Mouse (Mus musculus) CH12.LX (cell line): ENCODE data around the gene Dgkz. TPM values are rescaled to one million over a fixed set of nuclear protein-coding genes. Genes with fewer than 3 reads are reported as not detected.

Source experiments
- DNase-seq: peaks from one replicate; pipeline ENCODE4 v3.0.0-alpha.2; 2013; ENCODE audit errors: extremely low read depth
- H3K27ac ChIP-seq: 2 replicates; pipeline ENCODE4 v1.5.1; 2012; ENCODE audit warnings: low read depth, mild to moderate bottlenecking, control low read depth, moderate library complexity; ENCODE audit not compliant: insufficient read depth
- H3K27me3 ChIP-seq: replicated peaks from 2 replicates; pipeline ENCODE3; 2012; ENCODE audit warnings: inconsistent platforms
- H3K36me3 ChIP-seq, 2 experiments: replicated peaks in 1 of 2; 2 replicates each; pipeline versions ENCODE3 to v1.6.1; 2012; ENCODE audit warnings: inconsistent platforms in 1 of 2, low read length in 1 of 2, mild to moderate bottlenecking in 1 of 2, mixed read lengths in 1 of 2, moderate library complexity in 1 of 2; ENCODE audit not compliant: control insufficient read depth in 1 of 2, insufficient read depth in 1 of 2
- H3K4me1 ChIP-seq, 2 experiments: 2 replicates each; pipeline ENCODE4 v1.6.1; 2012; ENCODE audit warnings: inconsistent platforms in 1 of 2, moderate library complexity in 1 of 2; ENCODE audit not compliant: insufficient read depth in 2 of 2, control insufficient read depth in 1 of 2
- H3K4me2 ChIP-seq: 2 replicates; pipeline ENCODE4 v1.6.1; 2012; ENCODE audit warnings: low read depth, mild to moderate bottlenecking, control low read depth; ENCODE audit not compliant: poor library complexity, insufficient read depth, severe bottlenecking
- H3K4me3 ChIP-seq, 3 experiments: fragments of 150-350 bp in 1 of 3; sonication (generic) in 1 of 3; replicated peaks in 1 of 3; 2 replicates each; pipeline versions ENCODE3 to v1.5.1; 2011 to 2012; ENCODE audit warnings: low read depth in 2 of 3, low read length in 2 of 3, mild to moderate bottlenecking in 2 of 3, moderate library complexity in 2 of 3, control low read depth in 1 of 3, improper control_type of control experiment in 1 of 3, inconsistent platforms in 1 of 3, mixed read lengths in 1 of 3; ENCODE audit not compliant: poor library complexity in 1 of 3
- H3K79me2 ChIP-seq: replicated peaks from 2 replicates; pipeline ENCODE4 v1.6.1; 2012; ENCODE audit warnings: mild to moderate bottlenecking, moderate library complexity; ENCODE audit not compliant: control insufficient read depth, poor library complexity, insufficient read depth, severe bottlenecking; ENCODE audit errors: extremely low read depth
- H3K9ac ChIP-seq: 2 replicates; pipeline ENCODE4 v1.6.1; 2012; ENCODE audit warnings: low read depth, mild to moderate bottlenecking, control low read depth, moderate library complexity; ENCODE audit not compliant: insufficient read depth
- H3K9me3 ChIP-seq: replicated peaks from 2 replicates; pipeline ENCODE3; 2012; ENCODE audit warnings: low read length, inconsistent platforms, mixed read lengths
- CHD2 ChIP-seq: IDR thresholded peaks from 2 replicates; pipeline ENCODE4 v1.6.1; 2011; ENCODE audit warnings: low read length, improper control_type of control experiment
- ETS1 ChIP-seq: conservative IDR thresholded peaks from 2 replicates; pipeline ENCODE4 v1.6.1; 2012; ENCODE audit warnings: low read depth, mild to moderate bottlenecking, inconsistent platforms, low read length, improper control_type of control experiment, moderate library complexity
- IRF4 ChIP-seq: IDR thresholded peaks from 2 replicates; pipeline ENCODE4 v1.6.1; 2014; ENCODE audit warnings: low read depth, mild to moderate bottlenecking, inconsistent platforms, low read length, improper control_type of control experiment
- JUN ChIP-seq: IDR thresholded peaks from 2 replicates; pipeline ENCODE4 v1.6.1; 2011; ENCODE audit warnings: low read depth, mild to moderate bottlenecking, low read length, improper control_type of control experiment, moderate library complexity; ENCODE audit not compliant: insufficient read depth
- JUND ChIP-seq: conservative IDR thresholded peaks from 2 replicates; pipeline ENCODE4 v1.6.1; 2011; ENCODE audit warnings: low read depth, low read length, improper control_type of control experiment
- KAT2A ChIP-seq: IDR thresholded peaks from 2 replicates; pipeline ENCODE4 v1.6.1; 2012; ENCODE audit warnings: low read length, improper control_type of control experiment, inconsistent platforms; ENCODE audit not compliant: insufficient replicate concordance
- MAX ChIP-seq: IDR thresholded peaks from 2 replicates; pipeline ENCODE4 v1.6.1; 2011; ENCODE audit warnings: low read length, improper control_type of control experiment
- MAZ ChIP-seq: IDR thresholded peaks from 2 replicates; pipeline ENCODE4 v1.6.1; 2012; ENCODE audit warnings: low read depth, mild to moderate bottlenecking, inconsistent platforms, low read length, improper control_type of control experiment, moderate library complexity
- MXI1 ChIP-seq: IDR thresholded peaks from 2 replicates; pipeline ENCODE4 v1.6.1; 2011; ENCODE audit warnings: mild to moderate bottlenecking, low read depth, low read length, improper control_type of control experiment
- MYC ChIP-seq: IDR thresholded peaks from 2 replicates; pipeline ENCODE4 v1.6.1; 2011; ENCODE audit warnings: low read depth, mild to moderate bottlenecking, improper control_type of control experiment, low read length
- NRF1 ChIP-seq: IDR thresholded peaks from 2 replicates; pipeline ENCODE4 v1.6.1; 2014; ENCODE audit warnings: low read depth, mild to moderate bottlenecking, inconsistent platforms, low read length, improper control_type of control experiment, moderate library complexity
- POLR2A ChIP-seq: IDR thresholded peaks from 2 replicates; pipeline ENCODE4 v1.6.1; 2011; ENCODE audit warnings: low read depth, mild to moderate bottlenecking, improper control_type of control experiment, low read length
- POLR2AphosphoS2 ChIP-seq: IDR thresholded peaks from 2 replicates; pipeline ENCODE4 v1.6.1; 2011; ENCODE audit warnings: low read depth, low read length, improper control_type of control experiment
- SIN3A ChIP-seq: IDR thresholded peaks from 2 replicates; pipeline ENCODE4 v1.6.1; 2012; ENCODE audit warnings: low read length, improper control_type of control experiment, inconsistent platforms
- SMC3 ChIP-seq: IDR thresholded peaks from 2 replicates; pipeline ENCODE4 v1.6.1; 2011; ENCODE audit warnings: low read depth, low read length, improper control_type of control experiment
- TCF12 ChIP-seq: IDR thresholded peaks from 2 replicates; pipeline ENCODE4 v1.6.1; 2014; ENCODE audit warnings: low read depth, mild to moderate bottlenecking, inconsistent platforms, low read length, improper control_type of control experiment
- USF2 ChIP-seq: conservative IDR thresholded peaks from 2 replicates; pipeline ENCODE4 v1.6.1; 2011; ENCODE audit warnings: low read depth, low read length, improper control_type of control experiment
- ZC3H11A ChIP-seq: IDR thresholded peaks from 2 replicates; pipeline ENCODE4 v1.6.1; 2012; ENCODE audit warnings: low read depth, mild to moderate bottlenecking, inconsistent platforms, low read length, improper control_type of control experiment
- ZMIZ1 ChIP-seq: IDR thresholded peaks from 2 replicates; pipeline ENCODE4 v1.6.1; 2012; ENCODE audit warnings: low read depth, mild to moderate bottlenecking, inconsistent platforms, low read length, improper control_type of control experiment
- ZNF384 ChIP-seq: IDR thresholded peaks from 2 replicates; pipeline ENCODE4 v1.6.1; 2012; ENCODE audit warnings: low read depth, low read length, improper control_type of control experiment, inconsistent platforms
- dilution Hi-C: fragments of 300-500 bp; cut with MboI; formaldehyde crosslinking; loops from 2 replicates; pipeline ENCODE4 v1.14.3; 2020; ENCODE audit warnings: low sequenced_read_pairs; ENCODE audit not compliant: extremely low pct_unique_long_range_greater_than_20kb, extremely low pct_ligation_motif_present
- in situ Hi-C: fragments of 300-500 bp; cut with MboI; formaldehyde crosslinking; loops from 3 replicates; pipeline ENCODE4 v1.14.3; 2019; ENCODE audit warnings: low sequenced_read_pairs, low pct_ligation_motif_present, low pct_unique_long_range_greater_than_20kb, mixed read lengths
- polyA plus RNA-seq: library from polyadenylated mRNA; unstranded; fragments of >175 nt; gene quantifications from 2 replicates; pipeline ENCODE4 v1.2.1, GENCODE M21; 2012; ENCODE audit warnings: low read depth; ENCODE audit not compliant: insufficient read length
- total RNA-seq, 2 experiments: library from RNA; depleted of rRNA; stranded (reverse); fragments of 300-350 nt in 1 of 2; fragments of >200 nt in 1 of 2; gene quantifications; 2 replicates each; pipeline ENCODE4 v1.2.3; 2012 to 2014

Dgkz gene
- total and polyA plus RNA-seq, 3 experiments: 38.6 to 60.2 (median 50.4) TPM

DNA sequence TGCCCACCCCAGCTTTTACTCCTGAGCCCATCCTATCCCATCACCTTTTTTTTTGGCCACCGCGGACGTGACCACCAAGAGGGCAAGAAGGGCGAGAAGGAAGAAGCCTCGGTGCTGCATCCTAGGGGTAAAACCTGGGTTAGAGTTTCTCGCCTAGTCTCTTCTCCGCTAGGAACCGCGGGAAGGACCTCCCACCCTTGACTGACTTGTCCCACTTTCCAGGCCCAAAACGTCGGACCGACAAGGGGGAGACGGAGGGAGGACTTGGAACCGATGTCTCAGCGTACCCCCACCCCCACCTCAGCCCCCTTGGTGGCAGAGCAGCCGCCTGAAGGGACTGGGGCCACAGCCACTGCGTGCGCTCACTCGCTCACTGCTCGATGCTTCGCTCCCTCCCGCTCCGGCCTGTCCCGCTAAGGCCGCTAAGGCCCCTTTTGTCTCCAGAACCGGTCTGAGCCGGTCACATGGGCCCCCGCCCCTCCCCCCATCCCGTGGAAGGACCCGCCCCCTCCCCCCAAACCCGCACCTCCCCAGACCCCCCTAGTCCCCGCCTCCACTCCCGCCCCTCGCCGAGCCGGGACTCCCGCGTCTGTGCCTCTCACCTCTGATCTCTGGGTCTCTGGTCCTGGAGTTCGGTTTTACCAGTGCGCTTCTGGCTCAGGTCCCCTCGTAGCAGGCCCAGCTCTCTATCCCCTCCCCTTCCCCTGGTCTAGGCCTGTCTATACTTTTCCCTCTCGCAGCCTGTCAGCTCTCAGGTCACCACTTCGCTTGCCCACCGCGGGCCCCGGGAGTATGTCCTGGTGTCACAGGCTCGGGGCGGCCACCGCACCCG is 44.1 kb downstream of the Dgkz start:
- H3K27ac ChIP-seq: no peak overlapping the region
- in situ Hi-C loops: no loop called here
- H3K4me3 ChIP-seq: no peak overlapping the region
- H3K4me2 ChIP-seq: no peak overlapping the region
- H3K79me2 ChIP-seq: no peaks in the 10 kb centered on the region
- TF ChIP-seq POLR2A: no peak
- TF ChIP-seq MYC: no peak
- TF ChIP-seq ZC3H11A: no peak
- TF ChIP-seq JUND: no peak
- TF ChIP-seq MXI1: no peak
- no peak for TF ChIP-seq MAZ
- TF ChIP-seq CHD2: no peak
- no peak for TF ChIP-seq ZNF384
- TF ChIP-seq USF2: no peak
- no peaks in the 10 kb centered on the region for H3K27me3 ChIP-seq
- DNase-seq: no peak
- no peak overlapping the region for H3K9ac ChIP-seq
- dilution Hi-C loops: no loop called here
- peaks cover 0 to 28% of the 10 kb centered on the region in 2 experiments; a peak in 3 of 4 replicates for H3K4me1 ChIP-seq
- no peaks in the 10 kb centered on the region for H3K9me3 ChIP-seq
- peaks cover 57 to 94% of the 10 kb centered on the region in 2 experiments for H3K36me3 ChIP-seq

DNA sequence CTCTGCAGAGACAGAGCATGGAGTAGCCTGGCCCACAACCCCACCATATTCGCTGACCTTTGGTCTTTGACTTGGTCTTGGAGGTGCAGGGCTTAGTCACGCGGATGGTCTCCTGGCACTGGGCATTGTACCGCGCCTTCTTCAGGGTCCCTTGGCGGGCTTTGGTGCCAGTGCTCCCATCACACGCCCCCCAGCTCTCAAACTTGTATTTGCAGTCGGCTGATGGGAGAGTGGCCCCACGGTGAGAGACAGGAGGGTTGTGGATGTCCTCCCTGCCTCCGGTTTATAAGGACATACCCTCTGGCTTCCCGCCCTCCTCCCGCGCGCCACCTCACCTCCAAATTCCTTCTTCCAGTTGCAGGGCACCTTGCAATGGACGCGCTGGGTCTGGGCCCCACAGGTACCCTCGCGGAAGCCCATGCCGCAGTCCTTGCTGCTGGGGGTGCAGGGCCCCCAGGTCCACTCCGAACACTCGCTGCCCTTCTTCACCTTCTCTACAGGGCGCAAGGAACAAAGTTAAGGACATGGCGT is 44.8 kb downstream of the Dgkz start:
- TF ChIP-seq IRF4 (no peak), POLR2AphosphoS2 (no peak), ETS1 (no peak), SMC3 (no peak), ZC3H11A (no peak), KAT2A (no peak), MAZ (no peak), JUN (no peak), NRF1 (no peak), SIN3A (no peak), POLR2A (no peak), MYC (no peak), MXI1 (no peak), MAX (no peak), ZMIZ1 (no peak), TCF12 (no peak), JUND (no peak)
- TF ChIP-seq, all 38 proteins: peak for 0
- no peak overlapping the region for H3K27ac ChIP-seq
- peaks cover 0 to 34% of the 10 kb centered on the region in 2 experiments; a peak in 3 of 4 replicates for H3K4me1 ChIP-seq
- H3K36me3 ChIP-seq: peaks cover 50 to 94% of the 10 kb centered on the region in 2 experiments
- no peak for DNase-seq
- H3K4me2 ChIP-seq: no peak overlapping the region
- H3K9ac ChIP-seq: no peak overlapping the region
- dilution Hi-C loops (no loop called here), in situ Hi-C loops (no loop called here)
- H3K27me3 ChIP-seq: no peaks in the 10 kb centered on the region
- no peaks in the 10 kb centered on the region for H3K9me3 ChIP-seq
- H3K4me3 ChIP-seq: no peak overlapping the region
- H3K79me2 ChIP-seq: no peaks in the 10 kb centered on the region
